Mouse (Mus musculus): Measurements from ENCODE around the gene Vpreb1. TPM values are rescaled to one million over a fixed set of nuclear protein-coding genes. Genes with fewer than 3 reads are reported as not detected.

Gene Vpreb1
- total RNA-seq (2023), result not detected

DNA sequence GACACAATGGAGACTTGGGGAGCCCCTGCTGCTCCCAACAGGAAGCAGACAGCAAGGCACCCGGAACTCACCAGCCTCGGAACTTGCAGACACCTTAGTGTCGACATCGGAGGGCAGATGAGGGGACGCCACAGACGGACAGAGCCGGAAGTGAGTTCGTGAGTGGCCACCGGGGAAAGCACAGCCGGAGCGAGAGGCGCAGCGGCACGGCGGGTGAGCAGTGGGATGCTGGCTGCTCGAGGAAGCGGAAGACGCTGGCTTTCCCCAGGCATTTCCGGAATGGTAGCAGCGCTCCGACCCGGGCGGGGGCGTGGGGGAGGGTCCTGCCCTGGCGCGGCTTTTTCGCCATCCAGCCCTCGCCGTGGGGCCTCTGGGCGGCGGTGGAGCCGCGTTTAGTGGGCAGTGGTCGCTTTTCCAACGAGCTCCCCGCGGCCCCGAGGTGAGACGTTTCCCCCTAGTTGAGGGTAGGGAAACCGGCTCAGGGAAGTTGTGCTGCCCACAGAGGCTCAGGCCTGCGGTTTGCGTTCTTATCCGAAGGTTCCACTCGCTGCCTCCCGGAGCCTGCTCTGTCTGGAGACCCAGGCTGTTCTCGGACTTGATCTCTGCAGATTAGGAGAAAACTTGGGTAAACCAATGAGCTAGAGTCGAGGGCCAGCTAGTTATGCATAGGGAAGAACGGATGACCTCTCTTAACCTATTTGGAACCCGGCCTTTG, at the start of gene Vpreb1, which contains the start of gene Top3b:
Gene Vpreb1 (minus strand): TSS at position 227 of the 715 bp plus-strand sequence.
Gene Top3b (plus strand): TSS at position 120 of the 715 bp plus-strand sequence.

DNA sequence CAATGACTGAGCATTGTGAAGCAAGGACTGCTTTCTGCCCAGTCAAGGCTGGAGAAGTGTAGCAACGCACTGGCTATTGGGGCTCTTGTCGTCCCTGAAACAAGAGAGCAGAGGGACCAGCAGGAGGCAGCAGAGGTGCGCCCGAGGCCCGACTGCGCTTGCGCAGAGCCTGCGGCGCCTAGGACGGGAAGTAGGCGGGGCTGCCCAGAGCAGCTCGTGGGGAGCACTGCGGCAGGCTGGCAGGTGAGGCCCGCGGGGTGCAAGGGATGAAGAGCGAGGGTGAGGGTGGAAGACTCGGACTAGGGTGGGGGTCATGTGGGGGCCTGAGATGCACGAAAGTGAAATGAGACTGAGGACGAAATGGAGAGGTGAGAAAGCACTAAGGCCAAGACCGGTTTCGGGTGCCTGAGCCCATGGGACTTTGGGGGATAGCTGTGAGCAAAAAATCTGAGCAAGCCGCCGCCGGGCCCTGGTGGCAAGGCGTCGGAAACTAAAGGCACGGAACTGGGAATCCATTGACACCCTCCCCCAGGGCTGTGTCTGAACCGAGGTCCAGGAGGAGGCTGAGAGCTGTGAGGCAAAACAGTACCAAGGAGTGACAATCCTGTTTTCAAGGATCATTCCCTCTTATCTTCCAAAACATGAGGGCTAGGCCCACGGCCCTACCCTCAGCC, 25.9 kb upstream of the Vpreb1 start, which contains the start of gene Ppm1f:
Gene Ppm1f (plus strand): TSS at position 88 of the 674 bp plus-strand sequence.

DNA sequence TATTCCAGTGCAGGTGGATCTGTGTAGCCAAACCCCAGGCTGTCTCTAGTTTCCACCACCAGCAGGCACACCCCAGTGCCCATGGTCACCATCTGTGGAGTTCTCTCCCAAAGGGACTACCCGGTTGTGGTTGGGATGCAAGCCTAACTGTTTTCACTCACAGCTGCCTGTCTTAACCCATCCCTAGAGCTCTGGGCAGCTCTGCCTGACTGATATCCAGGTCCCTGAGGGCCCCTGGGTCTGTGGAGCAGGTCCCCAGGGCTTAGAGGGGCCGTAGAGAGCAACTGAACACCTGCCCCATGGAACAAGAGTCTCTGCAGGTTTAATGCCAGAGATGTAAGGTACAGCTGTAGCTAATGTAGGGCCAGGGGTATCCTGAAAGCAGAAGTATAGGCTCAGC, 6.7 kb downstream of the Vpreb1 start, which contains the start of gene Igll1:
Gene Igll1 (minus strand): TSS at position 8 of the 400 bp plus-strand sequence.

GRCm38 (mm10) chr16:16828757-16829615, 41.7 kb downstream of the Vpreb1 start, which contains the start of gene Spag6l:
Gene Spag6l (minus strand): TSS chr16:16829456.

Other genes starting within 250 kb of the Vpreb1 start
- not detected for gene Olfr19, start 194.4 kb downstream of the Vpreb1 start, total RNA-seq (2023)
- gene Spag6l, start 41.4 kb downstream of the Vpreb1 start, total RNA-seq (2023), result 5.3 TPM
- not detected for gene Igll1, start 6.9 kb downstream of the Vpreb1 start, total RNA-seq (2023)
- gene Top3b, start 107 bp downstream of the Vpreb1 start, total RNA-seq (2023), result 94.1 TPM
- gene Ppm1f, start 25.6 kb upstream of the Vpreb1 start, total RNA-seq (2023), result 16.3 TPM
- 189 TPM for gene Mapk1, start 112.5 kb upstream of the Vpreb1 start, total RNA-seq (2023)
- gene Ypel1, start 198.9 kb upstream of the Vpreb1 start, total RNA-seq (2023), result 0.50 TPM
- gene Ppil2, start 240.4 kb upstream of the Vpreb1 start, total RNA-seq (2023), result 108 TPM

Measured in CD4-positive naive resting alpha-beta T cell, adult 76 days (primary cell).